Mouse (Mus musculus) granulocyte monocyte progenitor cell, adult 5-6 weeks (primary cell): ENCODE data around the gene Negr1. TPM values are rescaled to one million over a fixed set of nuclear protein-coding genes. Genes with fewer than 3 reads are reported as not detected.

Experiments
- ATAC-seq: replicated peaks from 2 replicates; pipeline ENCODE4 v1.8.0; 2016; ENCODE audit warnings: mild to moderate bottlenecking, moderate TSS enrichment, inconsistent platforms; ENCODE audit not compliant: poor library complexity, severe bottlenecking
- total RNA-seq, 2 experiments: library from RNA; stranded (forward) in 1 of 2; stranded (reverse) in 1 of 2; fragments of 200-712, 200-1000 nt in 1 of 2; fragments of >200 nt in 1 of 2; fragmentation: Nextera tagmentation in 1 of 2; gene quantifications; 2 replicates each; pipeline ENCODE4 v1.2.3; 2014 to 2017

Gene Negr1
- total RNA-seq, 2 experiments from 2014 or later: not detected

- ATAC-seq: no peak
These were observed 333.7 kb downstream of the Negr1 start for GRCm38 (mm10) chr3:156895322-156895721.

- no peak for ATAC-seq
These were observed 334.5 kb downstream of the Negr1 start for GRCm38 (mm10) chr3:156896106-156896505.

GRCm38 (mm10) chr3:156896552-156896951 is 335.0 kb downstream of the Negr1 start:
- ATAC-seq: no peak

GRCm38 (mm10) chr3:156901140-156901539 is 339.5 kb downstream of the Negr1 start:
- ATAC-seq: no peak

GRCm38 (mm10) chr3:156903925-156904576 is 342.5 kb downstream of the Negr1 start:
- no peak for ATAC-seq

GRCm38 (mm10) chr3:156912816-156913215 is 351.2 kb downstream of the Negr1 start:
- ATAC-seq: no peak

- ATAC-seq: no peak
These were observed 359.8 kb downstream of the Negr1 start for GRCm38 (mm10) chr3:156921369-156921768.

- no peak for ATAC-seq
These were observed 361.6 kb downstream of the Negr1 start for GRCm38 (mm10) chr3:156923159-156923558.

- no peak for ATAC-seq
These were observed 363.5 kb downstream of the Negr1 start for GRCm38 (mm10) chr3:156925102-156925501.

GRCm38 (mm10) chr3:156928396-156929061 is 366.9 kb downstream of the Negr1 start:
- ATAC-seq: no peak

- ATAC-seq: no peak
These were observed 367.4 kb downstream of the Negr1 start for GRCm38 (mm10) chr3:156929062-156929397.

- ATAC-seq: no peak
These were observed 368.3 kb downstream of the Negr1 start for GRCm38 (mm10) chr3:156929677-156930440.

GRCm38 (mm10) chr3:156931011-156931410 is 369.4 kb downstream of the Negr1 start:
- no peak for ATAC-seq

GRCm38 (mm10) chr3:156931540-156931939 is 369.9 kb downstream of the Negr1 start:
- no peak for ATAC-seq

- no peak for ATAC-seq
These were observed 373.2 kb downstream of the Negr1 start for GRCm38 (mm10) chr3:156934778-156935290.

- no peak for ATAC-seq
These were observed 385.8 kb downstream of the Negr1 start for GRCm38 (mm10) chr3:156947404-156947803.

- no peak for ATAC-seq
These were observed 391.4 kb downstream of the Negr1 start for GRCm38 (mm10) chr3:156952970-156953369.

GRCm38 (mm10) chr3:156955094-156955493 is 393.5 kb downstream of the Negr1 start:
- ATAC-seq: no peak

GRCm38 (mm10) chr3:156958640-156959039 is 397.0 kb downstream of the Negr1 start:
- ATAC-seq: no peak

- ATAC-seq: no peak
These were observed 407.2 kb downstream of the Negr1 start for GRCm38 (mm10) chr3:156968764-156969163.

- no peak for ATAC-seq
These were observed 409.5 kb downstream of the Negr1 start for GRCm38 (mm10) chr3:156971104-156971503.
